In the genomic region with DNA sequence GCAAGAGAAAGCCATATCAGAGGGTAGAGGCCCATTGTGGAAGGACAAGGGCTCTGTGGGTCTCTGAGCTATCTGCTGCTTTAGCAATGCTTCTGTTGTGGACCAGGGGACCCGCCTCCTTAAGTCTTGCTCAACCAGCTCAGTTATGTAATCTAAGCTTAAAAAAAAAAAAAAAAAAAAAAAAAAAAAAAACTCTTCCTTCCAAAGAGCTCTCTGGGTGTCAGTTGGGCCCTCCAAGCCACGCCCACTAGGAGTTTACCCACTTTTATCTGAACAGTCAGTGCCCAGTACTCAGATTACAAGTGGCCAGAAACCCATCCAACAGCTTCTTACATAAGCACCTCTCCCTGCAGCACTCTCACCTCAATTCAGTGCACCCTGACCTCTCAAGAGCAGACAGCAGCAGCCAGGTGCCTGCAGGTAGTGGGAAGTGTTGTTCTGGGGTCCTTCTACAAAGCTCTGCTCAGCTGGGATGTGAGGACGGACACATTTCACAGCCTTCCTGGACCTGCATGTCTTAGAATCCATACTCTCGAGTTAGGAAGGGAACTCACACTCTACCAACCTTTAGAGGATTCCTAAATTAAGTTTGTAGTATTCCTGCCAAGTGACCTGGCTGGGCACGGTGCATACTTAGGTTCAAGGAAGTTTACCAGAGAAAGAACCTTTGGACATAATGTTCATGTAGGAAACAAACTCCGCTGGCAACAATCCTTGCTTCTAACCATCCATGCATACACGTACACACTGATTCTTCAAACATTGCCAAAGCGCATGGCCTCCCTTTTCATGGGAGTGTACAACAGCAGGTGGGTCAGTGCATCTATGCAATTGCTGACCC, we compare ENCODE assay signal across 11 mouse cellular contexts. TPM values are rescaled to one million over a fixed set of nuclear protein-coding genes. Genes with fewer than 3 reads are reported as not detected.
A peak's percentile ranks its signal among the peaks of the same experiment; 100 is the strongest.
DNase-seq lines count a peak whose midpoint lies in the region; ATAC-seq lines count a peak whose summit lies in the region.
"Had no signal": no experiment of that assay in that cellular context is flagged by ENCODE, and none has a peak within 500 bp of the region (broad histone marks: within the 10 kb centered on the region; RNA-seq: fewer than 3 reads in every experiment).

A gene (minus strand): TSS at position 154 of the 841 bp plus-strand sequence.

- ATAC-seq in lung, embryonic 15.5 days (ENCODE audit: borderline replicate concordance, extremely low read depth, low FRiP score, low TSS enrichment): peak; percentile 84

- WGBS in lung, embryonic 15.5 days: 57% methylated on average over 8 of the region's 8 CpGs

- H3K27me3 ChIP-seq in lung, embryonic 15.5 days: no peaks in the 10 kb centered on the region

- no peaks in the 10 kb centered on the region for H3K36me3 ChIP-seq in lung, embryonic 15.5 days

- intact Hi-C loops in heart, postnatal 14 days (cut with DNase I): loop anchor here (5.0 kb wide), 1 partner anchor 199 kb away; no protein-coding TSS in a partner anchor

- DNase-seq in embryo, embryonic 10 days (ENCODE audit: low spot score): peak; percentile 11
- DNase-seq in embryo, embryonic 9.5 days (ENCODE audit: extremely low spot score): no peak
- peak; percentile 26 to 72 for DNase-seq in adrenal gland, adult (ENCODE audit: inconsistent age in 2 of 2, low spot score in 1 of 2)
- peak; percentile 31 to 40 for DNase-seq in heart, postnatal 14 days
- no peak for DNase-seq in layer of hippocampus, postnatal 14 days (ENCODE audit: low spot score in 2 of 2)
- no peak for DNase-seq in spleen, postnatal 36 days (ENCODE audit: low spot score in 2 of 2)
- no peak for DNase-seq in Muller cell, postnatal 12 days (ENCODE audit: inconsistent ontology term)
- DNase-seq: thymus, postnatal 36 days had no signal

- H3K27ac ChIP-seq in lung, embryonic 15.5 days: peak within 1 kb of the TSS; percentile 80
- H3K27ac ChIP-seq: kidney, postnatal 0 days had no signal

- no peaks in the 10 kb centered on the region for H3K9me3 ChIP-seq in lung, embryonic 15.5 days

- H3K4me1 ChIP-seq in lung, embryonic 15.5 days: peaks cover 4% of the 10 kb centered on the region

- H3K9ac ChIP-seq in lung, embryonic 15.5 days: no peak within 1 kb of the TSS

- H3K4me3 ChIP-seq in lung, embryonic 15.5 days: peak within 1 kb of the TSS; percentile 23
- H3K4me3 ChIP-seq: myocyte had no signal

- peak within 1 kb of the TSS; percentile 45 for H3K4me2 ChIP-seq in lung, embryonic 15.5 days

RNA-seq across cellular contexts. Expression of the gene that starts here (rescaled TPM):
- 10 to 100 TPM; 54.0 to 99.2 TPM for total RNA-seq in heart, postnatal 14 days (2021)
- 53.1 and 59.8 TPM in 2 replicates for polyA plus RNA-seq in lung, embryonic 15.5 days (2015; fragmentation: Nextera tagmentation; extraction: Ambion mirVana)
- total RNA-seq in layer of hippocampus, postnatal 14 days (2021): not detected
- polyA plus RNA-seq: myocyte had no signal

Comparison
In these comparisons a context has a peak if more than half of its experiments do, and no peak if none do; other contexts are left out.
1. RNA of the gene that starts here (total RNA-seq): 54.0 to 99.2 TPM in heart, postnatal 14 days; not detected in layer of hippocampus, postnatal 14 days; every median in the first group is over 10 times any median in the second.
2. DNase-seq: peak in embryo, embryonic 10 days (single experiment), adrenal gland, adult (2 of 2) and heart, postnatal 14 days (2 of 2); none in embryo, embryonic 9.5 days (single experiment), layer of hippocampus, postnatal 14 days (0 of 2), spleen, postnatal 36 days (0 of 2) and Muller cell, postnatal 12 days (single experiment).